Mouse (Mus musculus) hindbrain, embryonic 11.5 days (tissue): ENCODE measurements at regions not wholly inside any gene's neighbourhood (a gene's known extent, or its start where the extent isn't known, plus 50 kb on each side); places are given as distances from the start of the nearest gene placed in this dataset.

Experiments
- ATAC-seq: fragments of 200-750 bp; cut with Nextera tagmentation; 2 replicates; pipeline ENCODE4 v1.8.0; 2017; ENCODE audit warnings: mild to moderate bottlenecking, moderate TSS enrichment, moderate library complexity; ENCODE audit not compliant: low FRiP score
- DNase-seq: peaks from one replicate; pipeline ENCODE4 v3.0.0-alpha.2; 2015; ENCODE audit warnings: low spot score
- H3K27ac ChIP-seq: fragments of 300-500 bp; sonication (generic); 2 replicates; pipeline ENCODE4 v1.5.1; 2014; ENCODE audit warnings: mild to moderate bottlenecking, low read depth, low read length
- H3K27me3 ChIP-seq: fragments of 300-500 bp; sonication (generic); 2 replicates; pipeline ENCODE4 v1.6.1; 2014; ENCODE audit warnings: mild to moderate bottlenecking, low read length, moderate library complexity, mixed read lengths; ENCODE audit not compliant: control insufficient read depth, insufficient read depth
- H3K36me3 ChIP-seq: fragments of 300-500 bp; sonication (generic); 2 replicates; pipeline ENCODE4 v1.6.1; 2014; ENCODE audit warnings: mild to moderate bottlenecking, low read length, moderate library complexity, mixed read lengths; ENCODE audit not compliant: control insufficient read depth, insufficient read depth
- H3K4me1 ChIP-seq: fragments of 300-500 bp; sonication (generic); replicated peaks from 2 replicates; pipeline ENCODE4 v1.6.1; 2014; ENCODE audit warnings: low read length, mixed read lengths; ENCODE audit not compliant: control insufficient read depth, insufficient read depth
- H3K4me2 ChIP-seq: fragments of 300-500 bp; sonication (generic); replicated peaks from 2 replicates; pipeline ENCODE4 v1.6.1; 2014; ENCODE audit warnings: mild to moderate bottlenecking, low read depth, low read length
- H3K4me3 ChIP-seq: fragments of 300-500 bp; sonication (generic); 2 replicates; pipeline ENCODE4 v1.5.1; 2014; ENCODE audit warnings: low read depth, low read length
- H3K9ac ChIP-seq: fragments of 300-500 bp; sonication (generic); 2 replicates; pipeline ENCODE4 v1.6.1; 2014; ENCODE audit warnings: low read depth, low read length
- H3K9me3 ChIP-seq: fragments of 300-500 bp; sonication (generic); 2 replicates; pipeline ENCODE4 v1.6.1; 2016; ENCODE audit warnings: low read length; ENCODE audit not compliant: control insufficient read depth
- WGBS: fragments of 180-500 bp; shearing (Covaris S2); extraction: QIAGEN DNeasy Blood & Tissue Kit; methylation state at CpG from one replicate; pipeline ENCODE4 v1.1.7; 2014; 5-methylcytosine and 5-hydroxymethylcytosine counted together

GRCm38 (mm10) chr1:102628061-102628460 lies 2140.3 kb upstream of the Cdh20 start:
- Histone ChIP-seq H3K4me1 (no peaks in the 10 kb centered on the region), H3K4me2 (no peak overlapping the region), H3K9ac (no peak overlapping the region), H3K4me3 (no peak overlapping the region), H3K36me3 (no peaks in the 10 kb centered on the region), H3K27me3 (no peaks in the 10 kb centered on the region), H3K9me3 (no peaks in the 10 kb centered on the region), H3K27ac (no peak overlapping the region)
- peak; percentile 89 for DNase-seq
- WGBS: 73% methylated on average over 7 of the region's 7 CpGs
- ATAC-seq: peak; percentile 96

DNA sequence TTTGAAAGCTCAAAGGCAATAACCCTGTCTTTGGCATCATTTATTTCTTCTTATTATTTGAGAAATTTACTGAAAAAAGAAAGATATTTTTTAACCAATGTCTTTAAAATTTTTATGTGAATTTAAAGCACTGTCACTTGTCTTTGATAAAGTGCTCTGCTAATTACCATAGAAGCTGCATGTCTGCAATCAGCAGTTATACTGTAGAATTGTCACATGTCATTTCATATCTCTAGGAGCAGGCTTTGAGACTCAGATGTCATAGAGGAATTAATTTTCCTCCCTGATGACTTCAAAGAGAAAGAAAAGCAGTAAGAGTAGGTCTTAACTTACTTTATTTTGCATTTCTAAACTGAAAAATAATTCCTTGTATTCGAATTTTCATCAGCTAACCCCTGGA lies 2123.9 kb upstream of the Cdh20 start:
- Histone ChIP-seq H3K9me3 (no peaks in the 10 kb centered on the region), H3K27me3 (no peaks in the 10 kb centered on the region), H3K27ac (no peak overlapping the region), H3K4me1 (no peaks in the 10 kb centered on the region), H3K9ac (no peak overlapping the region), H3K36me3 (no peaks in the 10 kb centered on the region), H3K4me3 (no peak overlapping the region), H3K4me2 (no peak overlapping the region)
- 71% methylated on average over 1 of the region's 1 CpGs for WGBS
- ATAC-seq (no peak), DNase-seq (no peak)

DNA sequence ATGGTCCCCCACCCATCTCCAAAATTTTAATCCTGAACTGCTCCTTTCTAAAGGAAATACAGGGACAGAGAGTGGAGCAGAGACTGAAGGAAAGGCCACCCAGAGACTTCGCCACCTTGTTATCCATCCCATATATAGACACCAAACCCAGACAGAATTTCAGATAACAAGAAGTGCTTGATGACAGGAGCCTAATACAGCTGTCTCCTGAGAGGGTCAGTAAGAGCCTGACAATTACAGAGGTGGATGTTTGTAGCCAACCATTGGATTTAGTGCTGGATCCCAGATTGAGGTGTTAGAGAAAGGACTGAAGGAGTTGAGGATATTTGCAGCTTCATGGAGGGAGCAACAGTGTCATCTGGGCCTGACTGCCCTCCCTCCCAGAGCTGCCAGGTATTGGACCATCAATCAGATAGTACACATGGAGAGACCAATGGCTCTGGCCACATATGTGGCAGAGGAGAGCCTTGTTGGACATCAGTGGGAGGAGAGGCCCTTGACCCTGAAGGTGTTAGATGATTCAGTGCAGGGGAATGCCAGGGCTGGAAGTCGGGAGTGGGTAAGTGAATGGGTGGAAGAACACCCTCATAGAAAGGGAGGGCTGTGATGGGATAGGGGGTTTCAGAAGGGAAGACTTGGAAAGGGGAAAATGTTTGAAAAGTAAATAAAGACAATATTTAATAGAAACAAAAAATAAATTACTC lies 2080.8 kb upstream of the Cdh20 start:
- no peak overlapping the region for H3K27ac ChIP-seq
- 81% methylated on average over 2 of the region's 2 CpGs for WGBS
- DNase-seq (no peak), ATAC-seq (no peak)
- H3K9ac ChIP-seq: no peak overlapping the region
- no peak overlapping the region for H3K4me3 ChIP-seq
- H3K36me3 ChIP-seq: no peaks in the 10 kb centered on the region
- no peaks in the 10 kb centered on the region for H3K27me3 ChIP-seq
- no peaks in the 10 kb centered on the region for H3K4me1 ChIP-seq
- H3K4me2 ChIP-seq: no peak overlapping the region
- H3K9me3 ChIP-seq: no peaks in the 10 kb centered on the region

DNA sequence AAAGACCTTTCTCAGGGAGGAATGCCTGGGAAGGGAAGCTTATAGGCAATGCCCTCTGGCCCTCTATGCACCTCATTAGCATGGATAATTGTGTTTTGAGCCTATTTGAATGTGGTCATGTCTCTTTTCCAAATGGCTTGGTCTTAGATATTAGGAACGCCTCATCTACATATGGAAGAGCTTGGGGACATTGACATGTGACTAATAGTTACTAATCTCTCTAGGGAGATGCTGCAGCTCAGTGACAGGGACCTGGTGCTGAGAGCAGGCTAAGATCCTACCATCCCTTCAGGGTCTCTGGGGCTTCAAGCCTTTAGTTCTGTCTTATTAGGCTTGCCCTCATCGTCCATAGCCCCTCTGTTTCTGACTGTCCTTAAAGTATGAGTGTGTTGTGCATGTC lies 2051.9 kb upstream of the Cdh20 start:
- no peak overlapping the region for H3K4me3 ChIP-seq
- H3K9me3 ChIP-seq: no peaks in the 10 kb centered on the region
- DNase-seq: no peak
- H3K36me3 ChIP-seq: no peaks in the 10 kb centered on the region
- H3K27ac ChIP-seq: no peak overlapping the region
- H3K9ac ChIP-seq: no peak overlapping the region
- H3K27me3 ChIP-seq: no peaks in the 10 kb centered on the region
- no peaks in the 10 kb centered on the region for H3K4me1 ChIP-seq
- WGBS: 71% methylated on average over 2 of the region's 2 CpGs
- peak; percentile 74 for ATAC-seq
- no peak overlapping the region for H3K4me2 ChIP-seq

DNA sequence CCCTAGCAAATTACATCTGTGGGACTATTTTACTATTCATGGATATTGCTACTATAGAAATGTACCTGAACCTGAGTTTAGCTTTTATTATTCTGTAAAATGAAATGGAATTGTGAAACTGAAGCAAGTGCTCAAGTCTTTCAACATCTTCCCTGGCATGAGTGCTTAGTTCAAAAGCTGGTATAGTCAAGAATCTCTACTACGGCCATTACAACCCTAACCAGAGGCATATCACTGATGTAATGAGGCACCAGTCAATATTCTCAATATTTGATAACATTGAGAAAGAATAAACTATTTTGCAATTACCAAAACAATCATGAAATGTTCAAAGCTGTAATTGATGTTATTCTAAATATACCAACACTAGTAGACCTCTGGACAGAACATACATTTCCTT lies 2034.3 kb upstream of the Cdh20 start:
- Histone ChIP-seq H3K9me3 (no peaks in the 10 kb centered on the region), H3K4me3 (no peak overlapping the region), H3K36me3 (no peaks in the 10 kb centered on the region), H3K27ac (no peak overlapping the region), H3K27me3 (no peaks in the 10 kb centered on the region), H3K4me1 (no peaks in the 10 kb centered on the region), H3K4me2 (no peak overlapping the region), H3K9ac (no peak overlapping the region)
- ATAC-seq (no peak), DNase-seq (no peak)
- WGBS: 94% methylated on average over 1 of the region's 1 CpGs

DNA sequence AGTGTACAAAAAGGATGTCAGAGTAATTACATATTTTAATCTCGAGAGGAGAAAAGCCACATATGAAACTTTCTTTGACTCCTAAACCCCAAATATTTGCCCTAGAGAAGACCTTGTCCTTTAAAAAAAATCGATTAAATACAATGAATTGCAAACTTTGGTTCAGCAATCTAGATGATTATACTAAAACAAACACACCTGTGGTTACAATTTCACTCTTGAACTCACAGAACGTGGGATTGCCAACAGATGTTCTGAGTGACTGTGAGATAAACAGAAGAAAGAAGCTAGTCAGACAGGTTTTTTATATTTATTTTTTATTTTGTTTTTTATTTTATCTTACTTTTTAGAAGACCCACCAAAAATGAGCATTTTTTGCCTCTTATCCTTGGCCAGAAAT lies 2032.9 kb upstream of the Cdh20 start:
- H3K27me3 ChIP-seq: no peaks in the 10 kb centered on the region
- ATAC-seq: no peak
- no peak overlapping the region for H3K9ac ChIP-seq
- H3K4me1 ChIP-seq: no peaks in the 10 kb centered on the region
- no peak overlapping the region for H3K27ac ChIP-seq
- no peak overlapping the region for H3K4me3 ChIP-seq
- H3K9me3 ChIP-seq: no peaks in the 10 kb centered on the region
- no peak overlapping the region for H3K4me2 ChIP-seq
- no peaks in the 10 kb centered on the region for H3K36me3 ChIP-seq
- 75% methylated on average over 3 of the region's 3 CpGs for WGBS
- no peak for DNase-seq

DNA sequence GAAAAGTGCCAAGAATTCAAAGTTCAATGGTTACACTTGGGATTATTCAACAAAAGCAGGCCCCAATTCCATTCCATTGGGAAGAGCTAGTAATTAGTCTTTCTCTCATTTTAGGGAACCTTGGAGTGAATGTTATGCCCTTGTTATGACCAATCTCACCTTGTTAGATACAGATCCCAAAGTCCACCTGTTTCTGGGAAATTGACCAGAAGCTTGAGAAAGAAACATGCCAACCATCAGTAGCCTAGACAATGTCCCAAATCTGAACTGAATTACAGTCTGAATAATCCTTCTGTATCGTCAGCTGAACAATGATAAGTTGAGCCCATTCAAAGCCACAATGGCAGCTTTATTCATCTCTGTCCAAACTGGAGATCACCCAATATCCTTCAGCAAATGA lies 2010.4 kb upstream of the Cdh20 start:
- 63% methylated on average over 1 of the region's 1 CpGs for WGBS
- Histone ChIP-seq H3K9ac (no peak overlapping the region), H3K4me3 (no peak overlapping the region), H3K9me3 (no peaks in the 10 kb centered on the region), H3K27ac (no peak overlapping the region), H3K27me3 (no peaks in the 10 kb centered on the region), H3K36me3 (no peaks in the 10 kb centered on the region), H3K4me2 (no peak overlapping the region), H3K4me1 (no peaks in the 10 kb centered on the region)
- DNase-seq: no peak
- ATAC-seq: no peak
